Mouse (Mus musculus): ENCODE measurements around the gene Gtf2f2. TPM values are rescaled to one million over a fixed set of nuclear protein-coding genes. Genes with fewer than 3 reads are reported as not detected.

The Gtf2f2 gene
- polyA plus RNA-seq, 1 experiment from 2014 or later, result 44.3 TPM

DNA sequence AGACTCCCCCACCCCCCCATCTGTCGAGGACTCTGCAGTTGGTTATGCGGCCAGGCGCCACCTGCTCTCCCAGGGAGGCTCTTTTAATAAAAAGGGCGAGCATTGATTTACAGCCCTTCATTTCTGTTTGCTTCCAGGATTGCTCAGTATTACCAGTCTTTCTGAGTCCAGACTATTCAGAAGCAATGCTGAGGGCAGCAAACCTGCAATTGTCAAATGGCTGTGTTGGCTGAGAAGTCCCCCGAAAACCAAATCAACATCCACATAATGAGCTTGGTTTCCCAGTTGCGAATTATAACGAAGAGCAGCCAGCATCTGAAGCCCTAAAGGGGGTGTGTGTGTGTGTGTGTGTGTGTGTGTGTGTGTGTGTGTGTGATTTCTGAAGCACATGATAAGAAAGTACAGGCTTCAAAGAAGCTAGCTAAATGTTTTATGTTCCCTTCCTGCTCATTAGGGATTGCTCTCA lies 22.0 kb upstream of the Gtf2f2 start:
- no peak overlapping the region; the same call in 1 of the 2 replicates for H3K9ac ChIP-seq (replicated peaks; ENCODE audit: low read length)
- DNase-seq (peak; percentile 77), ATAC-seq (ENCODE audit: low FRiP score, low TSS enrichment) (peak; percentile 72; the same call in 1 of the 2 replicates)
- peaks cover 41% of the 10 kb centered on the region for H3K4me1 ChIP-seq (ENCODE audit: control insufficient read depth, insufficient read depth, low read length)
- H3K4me3 ChIP-seq (replicated peaks; ENCODE audit: low read depth, low read length), result no peak overlapping the region
- H3K27me3 ChIP-seq (ENCODE audit: control insufficient read depth, insufficient read depth, low read length), result no peaks in the 10 kb centered on the region
- WGBS, result 10% methylated on average over 7 of the region's 7 CpGs
- H3K27ac ChIP-seq (replicated peaks; ENCODE audit: low read depth, low read length), result peak overlapping the region; percentile 83
- H3K9me3 ChIP-seq (ENCODE audit: control insufficient read depth, low read length), result no peaks in the 10 kb centered on the region
- H3K4me2 ChIP-seq (ENCODE audit: low read length), result peak overlapping the region; percentile 34
- no peaks in the 10 kb centered on the region for H3K36me3 ChIP-seq (ENCODE audit: control insufficient read depth, insufficient read depth, low read length)

DNA sequence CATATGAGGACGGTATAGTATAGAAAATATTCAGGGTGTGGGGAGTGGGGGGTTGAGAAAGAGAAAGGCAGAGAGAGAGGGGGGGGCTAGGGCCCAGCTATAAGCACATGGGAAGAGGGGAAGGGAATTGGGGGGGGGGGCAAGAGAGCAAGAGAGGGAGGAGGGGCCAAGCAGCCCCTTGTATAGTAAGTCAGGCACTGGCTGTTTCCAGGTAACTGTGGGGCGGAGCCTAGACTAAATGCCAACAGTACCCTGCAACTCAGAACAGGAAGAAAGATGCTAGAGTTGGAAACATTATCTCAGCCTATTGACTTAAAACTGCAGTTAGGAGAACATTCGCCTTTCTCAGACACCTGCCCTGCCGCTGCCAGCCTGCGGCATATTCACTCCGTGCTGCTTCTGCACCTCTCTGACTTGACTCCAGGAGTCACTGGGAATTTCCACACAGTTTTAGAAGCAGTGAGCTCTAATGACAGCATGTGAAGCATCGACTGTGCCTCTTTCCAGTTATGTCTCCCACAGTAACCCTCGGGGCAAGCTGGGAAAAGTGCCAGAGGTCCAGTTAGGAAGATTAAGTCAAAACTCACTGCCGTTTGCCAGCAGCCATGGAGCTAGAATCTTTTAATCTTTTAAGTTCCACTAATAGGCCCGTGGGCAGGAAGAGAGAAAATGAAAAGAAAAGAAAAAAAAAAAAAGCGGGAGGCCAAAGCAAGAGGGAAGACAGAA lies 20.6 kb upstream of the Gtf2f2 start:
- ATAC-seq (ENCODE audit: low FRiP score, low TSS enrichment) (0 out of 2 replicates have a peak, but pooled peaks have one; percentile 36), DNase-seq (peak; percentile 83)
- 39% methylated on average over 11 of the region's 11 CpGs for WGBS
- no peaks in the 10 kb centered on the region for H3K27me3 ChIP-seq (ENCODE audit: control insufficient read depth, insufficient read depth, low read length)
- 0 out of 2 replicates have a peak overlapping the region, but pooled peaks have one; percentile 4 for H3K4me2 ChIP-seq (ENCODE audit: low read length)
- H3K27ac ChIP-seq (replicated peaks; ENCODE audit: low read depth, low read length), result peak overlapping the region; percentile 83
- peaks cover 41% of the 10 kb centered on the region for H3K4me1 ChIP-seq (ENCODE audit: control insufficient read depth, insufficient read depth, low read length)
- no peaks in the 10 kb centered on the region for H3K36me3 ChIP-seq (ENCODE audit: control insufficient read depth, insufficient read depth, low read length)
- H3K4me3 ChIP-seq (replicated peaks; ENCODE audit: low read depth, low read length), result no peak overlapping the region
- H3K9me3 ChIP-seq (ENCODE audit: control insufficient read depth, low read length), result no peaks in the 10 kb centered on the region
- no peak overlapping the region for H3K9ac ChIP-seq (replicated peaks; ENCODE audit: low read length)

DNA sequence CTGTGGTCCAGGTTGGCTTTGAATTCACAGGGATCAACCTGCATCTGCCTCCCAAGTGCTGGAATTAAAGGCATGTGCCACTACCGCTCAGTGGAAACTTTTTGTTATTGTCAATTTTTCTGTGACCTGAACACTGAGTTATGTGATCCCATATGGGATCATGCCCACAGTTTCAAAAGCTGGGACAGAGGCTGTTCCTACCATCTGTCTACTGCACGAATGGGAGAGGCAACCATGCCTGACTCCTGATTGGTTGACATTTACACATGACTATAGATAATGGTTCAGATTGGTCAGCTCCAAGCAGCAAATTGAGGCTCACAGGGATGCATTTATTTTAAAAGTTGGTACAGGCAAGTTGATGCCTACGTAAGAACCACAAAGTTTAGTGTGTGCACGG lies 14.0 kb upstream of the Gtf2f2 start:
- H3K4me1 ChIP-seq (ENCODE audit: control insufficient read depth, insufficient read depth, low read length), result peaks cover 7% of the 10 kb centered on the region
- H3K9me3 ChIP-seq (ENCODE audit: control insufficient read depth, low read length), result no peaks in the 10 kb centered on the region
- no peak for ATAC-seq (ENCODE audit: low FRiP score, low TSS enrichment)
- DNase-seq, result no peak
- H3K4me2 ChIP-seq (ENCODE audit: low read length), result no peak overlapping the region
- H3K4me3 ChIP-seq (replicated peaks; ENCODE audit: low read depth, low read length), result no peak overlapping the region
- H3K27ac ChIP-seq (replicated peaks; ENCODE audit: low read depth, low read length), result no peak overlapping the region
- no peak overlapping the region for H3K9ac ChIP-seq (replicated peaks; ENCODE audit: low read length)
- H3K27me3 ChIP-seq (ENCODE audit: control insufficient read depth, insufficient read depth, low read length), result no peaks in the 10 kb centered on the region
- 90% methylated on average over 4 of the region's 4 CpGs for WGBS
- no peaks in the 10 kb centered on the region for H3K36me3 ChIP-seq (ENCODE audit: control insufficient read depth, insufficient read depth, low read length)

DNA sequence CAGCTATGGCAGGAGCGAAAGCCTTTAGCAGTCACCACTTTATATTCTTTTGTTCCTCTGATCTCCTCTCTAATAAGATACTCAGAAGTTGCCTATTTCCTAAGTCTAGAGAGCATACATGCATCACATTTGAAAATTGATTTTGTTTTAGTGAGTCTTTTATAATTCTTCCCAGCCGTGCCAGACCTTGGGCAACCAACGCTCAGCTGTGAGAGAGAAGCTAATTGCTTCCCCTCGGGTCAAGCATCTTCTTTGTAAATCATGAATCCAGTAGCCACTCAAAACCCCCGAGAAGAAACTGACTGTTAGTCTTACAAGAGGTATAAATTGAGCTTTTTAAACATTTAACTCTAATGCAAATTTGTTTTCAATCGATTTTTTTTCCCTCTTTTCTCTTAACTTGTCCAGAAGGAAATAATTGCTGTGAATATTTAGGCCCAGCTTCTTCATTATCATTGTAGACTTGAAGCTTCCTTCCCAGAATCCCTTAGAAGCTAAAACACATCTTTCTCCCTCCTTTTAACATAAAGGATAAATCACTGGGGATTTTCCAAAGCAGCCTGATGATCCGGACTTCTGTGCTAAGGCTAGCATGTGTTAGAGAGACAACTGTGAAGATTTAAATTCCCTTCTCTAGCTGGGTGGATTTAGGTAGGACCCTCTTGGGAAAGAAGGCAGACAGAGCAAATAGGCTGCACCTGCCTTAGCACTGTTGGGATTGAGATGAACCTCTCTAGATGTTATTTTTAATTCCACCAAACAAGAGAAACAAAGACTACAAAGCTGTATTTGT lies 10.5 kb upstream of the Gtf2f2 start:
- Histone ChIP-seq H3K36me3 (ENCODE audit: control insufficient read depth, insufficient read depth, low read length) (no peaks in the 10 kb centered on the region), H3K27me3 (ENCODE audit: control insufficient read depth, insufficient read depth, low read length) (no peaks in the 10 kb centered on the region), H3K9me3 (ENCODE audit: control insufficient read depth, low read length) (no peaks in the 10 kb centered on the region), H3K4me3 (replicated peaks; ENCODE audit: low read depth, low read length) (no peak overlapping the region), H3K4me1 (ENCODE audit: control insufficient read depth, insufficient read depth, low read length) (peaks cover 7% of the 10 kb centered on the region), H3K27ac (replicated peaks; ENCODE audit: low read depth, low read length) (peak overlapping the region; percentile 70), H3K4me2 (ENCODE audit: low read length) (no peak overlapping the region), H3K9ac (replicated peaks; ENCODE audit: low read length) (no peak overlapping the region)
- DNase-seq (peak; percentile 69), ATAC-seq (ENCODE audit: low FRiP score, low TSS enrichment) (no peak)
- 40% methylated on average over 7 of the region's 7 CpGs for WGBS

DNA sequence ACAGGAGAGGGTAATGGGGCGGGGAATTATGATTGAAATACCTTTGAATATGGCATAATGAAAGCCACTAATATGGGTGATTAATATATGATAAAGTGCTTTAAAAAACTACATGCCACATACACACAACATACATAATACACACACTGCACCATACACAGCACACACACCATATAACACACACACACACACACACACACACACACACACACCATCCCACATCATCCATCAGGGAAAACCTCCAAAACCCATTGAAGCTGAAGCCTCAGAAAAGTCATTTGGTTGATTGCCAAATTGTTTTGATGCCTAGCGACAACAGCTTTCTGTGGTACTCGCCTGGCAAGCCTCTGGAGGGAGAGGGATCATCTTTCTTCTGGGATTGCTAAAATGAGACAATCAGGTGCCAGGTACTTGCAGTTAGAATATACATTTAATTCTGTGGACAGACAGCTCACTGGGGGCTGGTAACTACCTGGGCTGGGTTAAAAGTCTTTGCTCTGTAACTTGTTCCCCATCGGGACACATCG lies 9.7 kb upstream of the Gtf2f2 start:
- Histone ChIP-seq H3K9ac (replicated peaks; ENCODE audit: low read length) (no peak overlapping the region), H3K27me3 (ENCODE audit: control insufficient read depth, insufficient read depth, low read length) (no peaks in the 10 kb centered on the region), H3K36me3 (ENCODE audit: control insufficient read depth, insufficient read depth, low read length) (no peaks in the 10 kb centered on the region), H3K27ac (replicated peaks; ENCODE audit: low read depth, low read length) (peak overlapping the region; percentile 70), H3K4me1 (ENCODE audit: control insufficient read depth, insufficient read depth, low read length) (peaks cover 7% of the 10 kb centered on the region), H3K4me3 (replicated peaks; ENCODE audit: low read depth, low read length) (no peak overlapping the region), H3K9me3 (ENCODE audit: control insufficient read depth, low read length) (no peaks in the 10 kb centered on the region), H3K4me2 (ENCODE audit: low read length) (no peak overlapping the region)
- DNase-seq (no peak), ATAC-seq (ENCODE audit: low FRiP score, low TSS enrichment) (no peak)
- WGBS, result 64% methylated on average over 5 of the region's 5 CpGs

DNA sequence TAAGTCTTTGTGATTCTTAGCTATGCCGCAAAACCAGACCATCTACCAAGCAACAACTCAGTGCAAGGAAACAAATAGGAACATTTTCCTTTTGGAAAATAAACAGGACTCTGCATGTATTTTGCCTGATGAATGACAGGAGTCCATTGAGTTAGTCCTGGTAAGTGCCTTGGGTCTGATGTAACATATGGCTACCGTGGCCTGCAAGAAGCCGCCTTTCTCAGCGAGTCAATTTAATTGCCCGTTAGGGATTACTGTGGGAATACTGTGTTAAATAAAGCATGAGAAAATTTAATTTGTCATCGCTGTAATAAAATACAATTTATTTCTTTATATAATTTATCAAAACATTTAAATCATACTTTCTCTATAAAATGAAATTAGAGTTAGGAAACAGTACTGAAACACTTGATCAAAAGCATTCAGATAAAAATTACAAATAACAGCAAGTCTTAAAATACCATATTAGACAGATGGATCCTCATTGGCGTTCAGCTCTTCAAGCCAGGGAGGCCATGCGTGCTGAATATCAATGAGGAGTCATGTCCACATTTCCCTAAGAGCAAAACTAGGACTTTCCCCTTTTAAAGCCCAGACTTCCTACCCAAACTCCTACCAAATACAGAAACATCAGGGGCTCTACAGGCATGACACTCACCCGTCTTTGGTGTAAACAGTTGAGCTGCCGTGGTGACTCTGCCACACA lies 7.3 kb upstream of the Gtf2f2 start:
- DNase-seq (peak; percentile 62), ATAC-seq (ENCODE audit: low FRiP score, low TSS enrichment) (peak; percentile 74; the same call in 1 of the 2 replicates)
- Histone ChIP-seq H3K27me3 (ENCODE audit: control insufficient read depth, insufficient read depth, low read length) (no peaks in the 10 kb centered on the region), H3K9ac (replicated peaks; ENCODE audit: low read length) (no peak overlapping the region), H3K27ac (replicated peaks; ENCODE audit: low read depth, low read length) (peak overlapping the region; percentile 55), H3K9me3 (ENCODE audit: control insufficient read depth, low read length) (no peaks in the 10 kb centered on the region), H3K36me3 (ENCODE audit: control insufficient read depth, insufficient read depth, low read length) (no peaks in the 10 kb centered on the region), H3K4me3 (replicated peaks; ENCODE audit: low read depth, low read length) (no peak overlapping the region), H3K4me2 (ENCODE audit: low read length) (no peak overlapping the region), H3K4me1 (ENCODE audit: control insufficient read depth, insufficient read depth, low read length) (peaks cover 7% of the 10 kb centered on the region)
- 55% methylated on average over 10 of the region's 10 CpGs for WGBS

DNA sequence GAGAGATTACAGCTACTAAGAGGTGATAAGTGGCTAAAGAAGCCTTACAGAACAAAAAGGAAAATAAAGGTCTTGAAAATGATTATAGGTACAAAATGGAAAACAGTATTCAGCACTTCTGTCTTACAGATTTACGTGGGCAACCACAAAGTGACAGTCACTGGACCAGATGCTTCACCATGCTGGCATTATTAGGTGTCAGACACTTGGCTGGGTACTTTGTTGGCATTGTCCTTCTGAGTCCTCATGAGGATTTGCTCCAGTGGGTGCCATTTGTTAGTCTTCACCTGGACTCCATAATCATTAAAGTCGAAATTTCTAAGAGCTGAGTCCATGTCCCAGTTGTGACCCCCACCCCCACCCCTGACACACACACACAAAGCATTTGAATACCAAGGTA lies 3.7 kb upstream of the Gtf2f2 start:
- no peak for DNase-seq
- peaks cover 12% of the 10 kb centered on the region for H3K4me1 ChIP-seq (ENCODE audit: control insufficient read depth, insufficient read depth, low read length)
- WGBS, result 38% methylated on average over 2 of the region's 2 CpGs

DNA sequence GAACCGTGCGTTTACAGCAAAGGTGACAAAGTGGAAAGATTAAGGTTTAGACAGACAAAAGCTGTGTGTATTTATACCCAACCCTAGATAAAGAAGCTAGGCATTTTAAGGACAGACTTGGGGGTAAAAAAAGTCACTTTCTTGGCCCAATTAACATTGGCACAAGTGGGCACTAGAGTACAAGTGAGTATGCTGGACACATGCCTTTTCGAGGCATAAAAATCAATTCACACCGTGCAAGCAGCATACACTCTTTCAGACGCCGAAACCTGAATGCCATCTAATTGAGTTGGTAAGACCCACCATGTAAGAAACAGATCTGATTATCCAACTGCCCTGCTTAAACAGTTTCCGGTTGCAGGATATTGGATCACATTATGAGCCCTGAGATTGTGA lies 395 bp upstream of the Gtf2f2 start:
- ATAC-seq (ENCODE audit: low FRiP score, low TSS enrichment) (peak; percentile 31; the same call in 1 of the 2 replicates), DNase-seq (peak; percentile 32)
- Histone ChIP-seq H3K4me2 (ENCODE audit: low read length) (peak overlapping the region; percentile 62), H3K27me3 (ENCODE audit: control insufficient read depth, insufficient read depth, low read length) (no peaks in the 10 kb centered on the region), H3K36me3 (ENCODE audit: control insufficient read depth, insufficient read depth, low read length) (no peaks in the 10 kb centered on the region), H3K9me3 (ENCODE audit: control insufficient read depth, low read length) (no peaks in the 10 kb centered on the region), H3K4me3 (replicated peaks; ENCODE audit: low read depth, low read length) (peak overlapping the region; percentile 95), H3K9ac (replicated peaks; ENCODE audit: low read length) (no peak overlapping the region), H3K27ac (replicated peaks; ENCODE audit: low read depth, low read length) (no peak overlapping the region; the same call in 1 of the 2 replicates), H3K4me1 (ENCODE audit: control insufficient read depth, insufficient read depth, low read length) (peaks cover 13% of the 10 kb centered on the region)
- 28% methylated on average over 7 of the region's 7 CpGs for WGBS

More for the DNA sequence above, 3.7 kb upstream of the Gtf2f2 start:
- H3K9ac ChIP-seq (replicated peaks; ENCODE audit: low read length), result no peak overlapping the region
- no peak overlapping the region for H3K27ac ChIP-seq (replicated peaks; ENCODE audit: low read depth, low read length)
- no peaks in the 10 kb centered on the region for H3K36me3 ChIP-seq (ENCODE audit: control insufficient read depth, insufficient read depth, low read length)
- no peaks in the 10 kb centered on the region for H3K9me3 ChIP-seq (ENCODE audit: control insufficient read depth, low read length)
- H3K27me3 ChIP-seq (ENCODE audit: control insufficient read depth, insufficient read depth, low read length), result no peaks in the 10 kb centered on the region
- no peak overlapping the region for H3K4me2 ChIP-seq (ENCODE audit: low read length)
- no peak overlapping the region for H3K4me3 ChIP-seq (replicated peaks; ENCODE audit: low read depth, low read length)
- ATAC-seq (ENCODE audit: low FRiP score, low TSS enrichment), result no peak

All from midbrain, embryonic 14.5 days (tissue).